Mouse (Mus musculus) splenic B cell, adult 2 months (primary cell): ENCODE measurements around the gene Gtf2f2.
A peak's percentile ranks its signal among the peaks of the same experiment; 100 is the strongest.

Source experiments
- DNase-seq: peaks from one replicate; pipeline ENCODE4 v3.0.0-alpha.2; 2011; ENCODE audit warnings: low read depth, low spot score
- H3K27me3 ChIP-seq: 2 replicates; pipeline ENCODE4 v1.6.1; 2012; ENCODE audit warnings: mild to moderate bottlenecking, low read length, moderate library complexity, mixed read lengths; ENCODE audit not compliant: control insufficient read depth, poor library complexity, insufficient read depth, severe bottlenecking
- H3K36me3 ChIP-seq: 2 replicates; pipeline ENCODE4 v1.6.1; 2012; ENCODE audit warnings: mild to moderate bottlenecking, low read length, moderate library complexity, mixed read lengths; ENCODE audit not compliant: control insufficient read depth, poor library complexity, insufficient read depth, severe bottlenecking

Gene Gtf2f2

DNA sequence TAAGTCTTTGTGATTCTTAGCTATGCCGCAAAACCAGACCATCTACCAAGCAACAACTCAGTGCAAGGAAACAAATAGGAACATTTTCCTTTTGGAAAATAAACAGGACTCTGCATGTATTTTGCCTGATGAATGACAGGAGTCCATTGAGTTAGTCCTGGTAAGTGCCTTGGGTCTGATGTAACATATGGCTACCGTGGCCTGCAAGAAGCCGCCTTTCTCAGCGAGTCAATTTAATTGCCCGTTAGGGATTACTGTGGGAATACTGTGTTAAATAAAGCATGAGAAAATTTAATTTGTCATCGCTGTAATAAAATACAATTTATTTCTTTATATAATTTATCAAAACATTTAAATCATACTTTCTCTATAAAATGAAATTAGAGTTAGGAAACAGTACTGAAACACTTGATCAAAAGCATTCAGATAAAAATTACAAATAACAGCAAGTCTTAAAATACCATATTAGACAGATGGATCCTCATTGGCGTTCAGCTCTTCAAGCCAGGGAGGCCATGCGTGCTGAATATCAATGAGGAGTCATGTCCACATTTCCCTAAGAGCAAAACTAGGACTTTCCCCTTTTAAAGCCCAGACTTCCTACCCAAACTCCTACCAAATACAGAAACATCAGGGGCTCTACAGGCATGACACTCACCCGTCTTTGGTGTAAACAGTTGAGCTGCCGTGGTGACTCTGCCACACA is 7.3 kb upstream of the Gtf2f2 start:
- Histone ChIP-seq H3K36me3 (no peaks in the 10 kb centered on the region), H3K27me3 (no peaks in the 10 kb centered on the region)
- no peak for DNase-seq

DNA sequence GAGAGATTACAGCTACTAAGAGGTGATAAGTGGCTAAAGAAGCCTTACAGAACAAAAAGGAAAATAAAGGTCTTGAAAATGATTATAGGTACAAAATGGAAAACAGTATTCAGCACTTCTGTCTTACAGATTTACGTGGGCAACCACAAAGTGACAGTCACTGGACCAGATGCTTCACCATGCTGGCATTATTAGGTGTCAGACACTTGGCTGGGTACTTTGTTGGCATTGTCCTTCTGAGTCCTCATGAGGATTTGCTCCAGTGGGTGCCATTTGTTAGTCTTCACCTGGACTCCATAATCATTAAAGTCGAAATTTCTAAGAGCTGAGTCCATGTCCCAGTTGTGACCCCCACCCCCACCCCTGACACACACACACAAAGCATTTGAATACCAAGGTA is 3.7 kb upstream of the Gtf2f2 start:
- Histone ChIP-seq H3K27me3 (no peaks in the 10 kb centered on the region), H3K36me3 (no peaks in the 10 kb centered on the region)
- DNase-seq = no peak

DNA sequence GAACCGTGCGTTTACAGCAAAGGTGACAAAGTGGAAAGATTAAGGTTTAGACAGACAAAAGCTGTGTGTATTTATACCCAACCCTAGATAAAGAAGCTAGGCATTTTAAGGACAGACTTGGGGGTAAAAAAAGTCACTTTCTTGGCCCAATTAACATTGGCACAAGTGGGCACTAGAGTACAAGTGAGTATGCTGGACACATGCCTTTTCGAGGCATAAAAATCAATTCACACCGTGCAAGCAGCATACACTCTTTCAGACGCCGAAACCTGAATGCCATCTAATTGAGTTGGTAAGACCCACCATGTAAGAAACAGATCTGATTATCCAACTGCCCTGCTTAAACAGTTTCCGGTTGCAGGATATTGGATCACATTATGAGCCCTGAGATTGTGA is 395 bp upstream of the Gtf2f2 start:
- DNase-seq = no peak
- Histone ChIP-seq H3K36me3 (no peaks in the 10 kb centered on the region), H3K27me3 (no peaks in the 10 kb centered on the region)

DNA sequence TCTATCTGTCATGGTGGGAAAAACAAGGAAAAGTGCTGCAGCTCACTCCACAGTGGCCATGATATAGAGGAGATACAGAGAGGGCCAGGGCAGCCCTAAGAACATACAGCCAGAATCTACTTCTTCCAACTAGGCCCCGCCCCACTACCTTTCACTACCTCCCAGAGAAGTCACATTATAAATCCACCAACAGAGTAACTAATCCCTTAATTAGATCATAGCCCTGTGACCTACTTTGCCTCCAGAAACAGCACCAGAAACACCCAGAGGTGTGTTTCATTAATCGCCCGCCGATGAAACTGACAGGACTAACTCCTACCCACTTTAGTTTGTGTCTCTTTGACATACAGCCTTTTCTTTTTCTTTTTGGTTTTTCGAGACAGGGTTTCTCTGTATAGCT is 1.5 kb downstream of the Gtf2f2 start:
- peak; percentile 4 for DNase-seq
- Histone ChIP-seq H3K27me3 (no peaks in the 10 kb centered on the region), H3K36me3 (no peaks in the 10 kb centered on the region)

DNA sequence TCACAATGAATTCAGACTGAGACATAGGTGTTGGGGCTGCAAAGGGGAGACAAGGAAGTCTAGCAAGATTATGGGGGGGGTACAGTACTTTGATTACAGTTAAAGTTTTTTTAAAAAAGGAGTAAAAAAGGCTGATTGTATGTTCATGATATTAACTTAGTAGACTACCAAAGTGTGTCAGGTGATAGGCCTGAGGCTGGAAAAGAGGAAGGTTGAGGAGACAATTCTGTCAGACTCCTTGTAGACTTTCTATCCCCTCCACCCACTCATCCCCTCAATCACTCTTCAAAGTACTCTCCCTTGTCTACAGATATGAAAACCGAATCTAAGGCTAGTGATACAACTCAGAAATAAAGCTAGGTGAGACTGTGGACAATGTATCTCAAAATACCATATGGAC is 2.5 kb downstream of the Gtf2f2 start:
- Histone ChIP-seq H3K27me3 (no peaks in the 10 kb centered on the region), H3K36me3 (no peaks in the 10 kb centered on the region)
- no peak for DNase-seq

DNA sequence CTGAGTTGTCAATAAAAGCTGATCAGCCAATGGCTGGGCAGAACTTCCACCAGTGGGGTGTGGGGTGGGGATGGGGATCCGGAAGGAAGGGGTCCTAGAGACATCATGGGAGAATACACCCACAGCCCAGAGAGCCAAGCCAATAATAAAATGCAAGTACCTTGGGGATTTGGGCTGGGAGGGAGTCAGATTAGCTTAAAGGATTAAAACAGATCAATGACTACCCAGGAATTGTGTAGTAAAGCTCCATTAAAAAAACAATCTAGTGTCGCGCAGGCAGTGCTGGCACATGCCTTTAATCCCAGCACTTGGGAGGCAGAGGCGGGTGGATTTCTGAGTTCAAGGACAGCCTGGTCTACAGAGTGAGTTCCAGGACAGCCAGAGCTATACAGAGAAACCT is 5.7 kb downstream of the Gtf2f2 start:
- Histone ChIP-seq H3K36me3 (no peaks in the 10 kb centered on the region), H3K27me3 (no peaks in the 10 kb centered on the region)
- DNase-seq = no peak

DNA sequence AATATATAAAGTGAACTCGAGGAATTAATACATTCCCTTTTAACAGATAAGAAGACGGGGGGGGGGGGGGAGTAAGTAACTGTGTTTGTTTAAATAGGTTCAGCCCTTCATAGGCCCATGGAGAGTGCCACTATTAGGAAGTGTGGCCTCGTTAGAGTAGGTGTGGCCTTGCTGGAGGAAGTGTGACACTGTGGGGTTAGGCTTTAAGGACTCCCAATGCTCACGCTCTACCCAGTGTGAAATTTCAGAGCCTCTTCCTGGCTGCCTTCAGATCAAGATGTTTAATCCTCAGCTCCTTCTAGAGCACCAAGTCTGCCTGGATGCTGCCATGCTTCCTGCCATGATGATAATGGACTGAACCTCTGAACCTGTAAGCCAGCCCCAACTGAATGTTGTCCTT is 8.9 kb downstream of the Gtf2f2 start:
- DNase-seq = peak; percentile 29
- Histone ChIP-seq H3K36me3 (no peaks in the 10 kb centered on the region), H3K27me3 (no peaks in the 10 kb centered on the region)

DNA sequence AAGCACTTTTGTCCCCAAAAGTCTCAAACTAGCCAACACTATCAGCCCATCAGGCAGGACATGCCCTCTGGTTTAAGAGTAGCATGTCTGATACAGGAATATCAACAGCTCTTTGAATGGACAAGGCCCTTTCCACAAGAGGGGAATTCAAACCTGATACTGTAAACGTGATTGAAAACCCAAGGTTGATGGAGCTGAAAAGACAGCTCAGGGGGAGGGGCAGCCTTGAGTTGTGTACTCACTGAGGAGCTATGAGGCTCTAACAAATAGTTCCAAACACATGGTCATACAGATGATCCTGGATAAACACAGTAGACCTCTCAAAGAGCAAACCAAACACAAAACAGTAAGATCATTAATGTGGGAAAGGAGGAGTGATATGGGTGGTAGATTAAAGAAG is 12.6 kb downstream of the Gtf2f2 start:
- H3K27me3 ChIP-seq = no peaks in the 10 kb centered on the region
- no peak for DNase-seq
- H3K36me3 ChIP-seq = no peaks in the 10 kb centered on the region

DNA sequence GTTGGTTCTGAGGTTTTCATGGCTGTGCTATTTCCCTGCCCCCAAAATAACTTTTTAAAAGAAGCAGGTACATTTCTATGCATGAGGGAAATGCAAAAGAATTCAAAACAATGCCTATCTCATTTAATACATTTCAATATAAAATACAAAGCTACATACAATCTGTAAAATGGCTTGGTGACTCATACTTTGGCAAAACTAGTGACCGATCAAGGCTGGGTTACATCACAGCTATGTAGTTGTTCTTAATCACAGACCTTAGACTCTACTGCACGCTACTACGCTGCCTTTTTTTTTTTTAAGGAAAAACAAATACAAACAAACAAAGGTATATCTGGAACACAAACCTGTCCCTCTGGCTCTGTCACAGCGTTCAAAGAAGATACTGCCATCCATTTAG is 18.3 kb downstream of the Gtf2f2 start:
- DNase-seq = no peak
- H3K36me3 ChIP-seq = no peaks in the 10 kb centered on the region
- no peaks in the 10 kb centered on the region for H3K27me3 ChIP-seq

DNA sequence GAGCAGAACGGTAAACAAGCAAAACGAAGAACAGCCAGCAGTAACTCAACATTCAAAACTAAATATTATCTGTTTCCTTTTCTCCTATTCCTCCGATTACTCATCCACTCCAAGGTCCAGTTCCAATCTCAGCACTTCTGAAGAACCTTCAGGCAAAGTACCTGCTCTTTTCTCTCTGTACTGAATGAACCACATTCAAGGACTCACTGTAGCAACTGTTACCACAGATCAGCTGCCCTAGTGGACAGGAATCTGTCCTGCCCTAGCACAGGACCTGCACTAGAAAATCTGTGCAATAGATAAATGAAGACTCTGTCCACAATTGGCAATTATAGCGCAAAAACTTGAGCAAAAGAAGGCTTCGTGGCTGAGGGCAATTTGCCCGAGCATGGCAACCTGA is 19.7 kb downstream of the Gtf2f2 start:
- H3K27me3 ChIP-seq = no peaks in the 10 kb centered on the region
- H3K36me3 ChIP-seq = no peaks in the 10 kb centered on the region
- DNase-seq = no peak

DNA sequence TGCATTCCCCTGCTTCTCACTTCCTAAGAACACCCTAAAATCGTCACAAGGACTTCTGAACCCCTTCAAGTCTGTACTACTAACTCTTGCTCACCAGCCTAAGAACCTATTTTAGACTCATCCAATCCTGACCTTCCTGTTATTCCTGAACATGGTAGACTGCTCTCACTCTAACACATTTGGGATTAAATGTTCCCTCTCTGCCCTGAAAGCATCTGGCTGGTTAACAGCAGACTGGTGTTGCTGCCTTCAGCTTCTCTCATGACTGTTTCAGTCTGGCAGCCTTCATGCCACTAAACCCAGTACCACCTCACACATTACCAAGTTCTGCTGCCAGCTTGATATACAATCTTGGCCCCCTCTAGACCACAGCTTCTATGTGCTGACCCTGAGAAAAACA is 21.5 kb downstream of the Gtf2f2 start:
- Histone ChIP-seq H3K36me3 (no peaks in the 10 kb centered on the region), H3K27me3 (no peaks in the 10 kb centered on the region)
- DNase-seq = no peak

DNA sequence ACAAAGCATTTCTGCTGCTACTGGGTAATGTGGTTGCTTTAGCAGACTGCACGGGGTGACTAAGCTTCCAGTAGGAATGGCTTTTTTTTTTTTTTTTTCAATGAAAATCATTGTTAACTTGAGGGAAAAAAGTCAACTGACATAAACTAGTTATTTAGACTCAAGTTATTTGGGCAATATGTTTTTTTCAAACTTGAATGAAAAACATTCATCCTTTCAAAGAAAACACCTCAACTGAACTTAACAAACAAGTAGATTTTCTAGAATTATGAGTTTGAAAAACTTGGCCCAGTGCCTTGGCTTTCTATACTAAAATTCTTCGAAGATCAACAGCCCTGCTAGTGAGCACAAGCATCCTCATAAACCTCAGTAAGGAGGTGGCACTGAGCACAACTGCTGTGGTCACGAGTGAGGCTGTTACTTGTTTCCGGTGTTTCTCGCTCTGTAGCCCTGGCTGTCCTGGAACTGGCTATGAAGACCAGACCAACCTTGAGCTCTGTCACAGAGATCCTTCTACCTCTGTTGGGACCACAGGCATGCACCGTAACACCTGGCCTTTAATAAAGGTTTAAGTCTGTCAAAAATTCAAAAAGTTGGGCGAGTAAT is 23.7 kb downstream of the Gtf2f2 start:
- peak; percentile 45 for DNase-seq
- H3K36me3 ChIP-seq = 0 out of 2 replicates have a peak, but pooled peaks cover 2% of the 10 kb centered on the region
- H3K27me3 ChIP-seq = no peaks in the 10 kb centered on the region

DNA sequence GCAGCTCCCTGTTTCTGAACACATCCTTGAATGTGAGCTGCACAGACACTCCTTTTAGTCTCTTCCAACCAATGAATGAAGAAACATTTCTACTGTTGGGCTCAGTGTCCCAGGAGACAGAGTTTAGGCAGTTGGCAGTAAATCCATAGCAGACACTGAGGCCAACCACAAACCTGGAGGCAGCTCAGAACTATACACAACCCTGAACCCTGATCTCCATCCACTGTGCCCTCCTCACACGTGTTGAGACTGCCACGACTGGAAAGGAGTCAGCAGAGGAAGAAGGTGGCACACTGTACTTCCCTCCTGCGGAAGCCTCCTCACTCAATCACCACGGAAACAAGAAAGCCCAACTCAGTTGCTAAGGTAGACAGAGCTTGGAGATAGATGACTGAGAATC is 25.6 kb downstream of the Gtf2f2 start:
- Histone ChIP-seq H3K27me3 (no peaks in the 10 kb centered on the region), H3K36me3 (0 out of 2 replicates have a peak, but pooled peaks cover 2% of the 10 kb centered on the region)
- no peak for DNase-seq

DNA sequence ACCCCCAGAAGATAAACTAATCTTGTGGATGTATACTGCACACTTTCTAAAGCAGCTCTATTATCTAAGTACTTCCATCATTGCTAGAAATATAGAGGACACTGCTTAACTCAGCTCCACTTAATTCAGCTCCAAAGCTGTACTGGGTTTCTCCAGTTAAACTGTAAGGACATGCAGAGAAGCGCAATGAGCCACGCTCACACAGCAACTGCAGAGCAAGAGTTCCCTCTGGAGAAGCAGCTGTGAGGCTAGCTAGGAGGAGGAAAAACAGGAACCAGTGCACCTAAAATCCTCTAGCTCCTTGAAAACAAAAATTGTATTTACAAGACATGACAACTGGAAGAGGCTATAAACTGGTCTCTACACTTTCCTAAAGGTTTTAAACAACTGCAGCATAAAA is 26.8 kb downstream of the Gtf2f2 start:
- peaks cover 2% of the 10 kb centered on the region; the same call in 1 of the 2 replicates for H3K36me3 ChIP-seq
- DNase-seq = no peak
- H3K27me3 ChIP-seq = no peaks in the 10 kb centered on the region

DNA sequence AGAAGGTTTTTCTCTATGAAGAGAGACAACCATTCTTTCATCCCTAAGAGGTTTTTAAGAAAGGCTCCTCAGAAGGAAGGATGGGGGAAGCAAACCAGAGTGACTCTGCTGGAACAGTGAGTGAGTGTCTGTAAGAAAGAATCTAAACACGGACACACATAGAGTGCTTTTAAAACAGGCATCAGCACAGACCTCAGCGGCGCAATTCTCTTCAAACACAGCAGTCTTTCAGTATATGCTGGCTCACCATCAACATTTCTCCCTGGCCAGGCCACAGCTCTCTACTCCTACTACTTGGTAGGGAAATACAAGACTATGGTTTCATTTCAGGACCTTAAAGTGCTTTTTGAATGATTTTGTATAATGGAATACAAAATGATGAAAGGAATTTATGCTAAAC is 29.4 kb downstream of the Gtf2f2 start:
- no peak for DNase-seq
- Histone ChIP-seq H3K27me3 (no peaks in the 10 kb centered on the region), H3K36me3 (peaks cover 4% of the 10 kb centered on the region; the same call in 1 of the 2 replicates)

DNA sequence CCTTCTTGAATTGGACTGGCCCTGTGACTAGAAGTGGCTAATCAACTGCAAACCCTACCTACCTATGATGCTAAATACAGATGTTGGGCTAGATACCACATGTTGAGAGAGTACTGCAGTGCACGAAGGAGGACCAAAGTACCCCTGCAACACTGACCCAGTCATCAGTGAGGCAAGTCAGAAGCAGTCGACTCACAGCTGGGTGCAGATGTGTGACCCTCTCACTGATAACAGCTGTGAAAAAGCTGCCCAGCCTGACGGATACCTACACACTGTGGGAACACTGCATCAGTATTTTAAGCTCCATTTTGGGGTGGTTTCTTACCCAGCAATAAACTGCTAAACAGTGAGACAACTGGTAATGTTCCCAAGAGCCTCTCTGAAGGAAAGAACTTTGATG is 34.6 kb downstream of the Gtf2f2 start:
- Histone ChIP-seq H3K27me3 (no peaks in the 10 kb centered on the region), H3K36me3 (peaks cover 2% of the 10 kb centered on the region; the same call in 1 of the 2 replicates)
- no peak for DNase-seq
